Mouse (Mus musculus): Measurements from ENCODE around the gene Ciapin1. TPM values are rescaled to one million over a fixed set of nuclear protein-coding genes. Genes with fewer than 3 reads are reported as not detected.

Gene Ciapin1
- polyA plus RNA-seq, 2 experiments from 2014 or later = 93.7 to 120 TPM

GRCm38 (mm10) chr8:94805811-94806210, 32.3 kb downstream of the Ciapin1 start:
- no peak for ATAC-seq

- ATAC-seq = no peak
Observed at GRCm38 (mm10) chr8:94804546-94805340, 33.4 kb downstream of the Ciapin1 start.

DNA sequence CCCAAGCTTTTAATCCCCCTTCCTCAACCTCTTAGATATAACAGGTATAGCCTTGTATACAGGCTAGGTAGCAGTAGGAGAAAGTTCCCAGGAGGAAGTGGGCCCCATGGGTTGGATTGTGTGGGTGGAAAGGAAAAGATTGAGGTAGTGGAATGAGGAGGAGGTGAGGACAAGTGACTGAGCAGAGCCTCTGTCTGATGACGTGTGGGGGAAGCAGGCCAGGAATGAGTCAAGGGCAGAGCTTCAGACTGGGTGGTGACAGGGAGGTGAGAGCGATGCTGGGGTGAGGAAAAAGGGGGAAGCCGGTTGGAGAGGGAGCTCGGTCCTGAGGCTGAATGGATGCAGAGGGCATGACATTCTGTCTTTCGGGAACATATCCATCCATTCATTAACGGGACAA, 34.6 kb downstream of the Ciapin1 start:
- no peak for ATAC-seq

GRCm38 (mm10) chr8:94802375-94802774, 35.8 kb downstream of the Ciapin1 start:
- peak; percentile 83 for ATAC-seq

GRCm38 (mm10) chr8:94801293-94802095, 36.7 kb downstream of the Ciapin1 start:
- ATAC-seq = no peak

GRCm38 (mm10) chr8:94800278-94800968, 37.7 kb downstream of the Ciapin1 start:
- ATAC-seq = no peak

DNA sequence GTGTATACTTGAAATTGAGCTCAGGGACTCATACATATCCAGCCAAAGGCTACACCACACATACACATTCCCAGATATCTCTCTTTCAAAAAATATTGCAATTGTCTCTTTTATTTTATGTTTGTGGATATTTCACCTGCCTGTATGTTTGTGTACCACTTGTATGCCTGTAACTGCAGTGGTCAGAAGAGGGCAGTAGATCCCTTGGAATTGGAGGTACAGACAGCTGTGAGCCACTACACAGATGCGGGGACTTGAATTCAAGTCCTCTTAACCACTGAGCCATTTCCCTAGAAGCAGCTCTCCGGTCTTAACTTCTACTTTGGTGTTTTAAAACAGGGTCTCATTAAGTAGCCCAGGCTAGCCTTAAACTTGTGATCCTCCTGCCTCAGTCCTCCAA, 43.4 kb downstream of the Ciapin1 start:
- no peak for ATAC-seq

GRCm38 (mm10) chr8:94794368-94794767, 43.8 kb downstream of the Ciapin1 start:
- no peak for ATAC-seq

- ATAC-seq = no peak
Observed at GRCm38 (mm10) chr8:94789256-94789955, 48.8 kb downstream of the Ciapin1 start.

- ATAC-seq = no peak
Observed at GRCm38 (mm10) chr8:94787524-94788501, 50.3 kb downstream of the Ciapin1 start.

GRCm38 (mm10) chr8:94785995-94786595, 52.1 kb downstream of the Ciapin1 start:
- no peak for ATAC-seq

- ATAC-seq = peak; percentile 80
Observed at GRCm38 (mm10) chr8:94785247-94785985, 52.7 kb downstream of the Ciapin1 start.

- ATAC-seq = no peak
Observed at GRCm38 (mm10) chr8:94783890-94784289, 54.3 kb downstream of the Ciapin1 start.

DNA sequence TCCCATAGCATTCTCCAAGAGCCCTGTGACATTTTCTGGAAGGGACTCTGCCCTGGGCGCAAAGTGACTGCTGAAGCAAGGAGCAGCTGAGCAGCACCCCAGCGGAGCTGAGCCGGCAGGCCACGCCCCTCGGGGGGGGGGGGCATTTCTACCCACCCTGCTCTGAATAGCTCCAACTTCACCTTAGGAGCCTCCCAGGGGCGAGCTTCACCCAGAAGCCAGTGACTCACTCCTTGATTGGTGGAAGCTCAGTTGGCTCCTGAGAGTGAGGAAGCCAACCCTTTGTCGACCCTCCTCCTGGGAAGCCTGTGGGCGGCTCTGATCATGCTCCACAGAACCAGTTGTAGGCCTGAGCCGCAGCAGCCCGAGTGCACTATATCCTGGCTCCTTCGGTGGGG, 56.3 kb downstream of the Ciapin1 start:
- no peak for ATAC-seq

GRCm38 (mm10) chr8:94781155-94781837, 56.9 kb downstream of the Ciapin1 start:
- ATAC-seq = no peak

- ATAC-seq = no peak
Observed at GRCm38 (mm10) chr8:94780491-94781154, 57.5 kb downstream of the Ciapin1 start.

DNA sequence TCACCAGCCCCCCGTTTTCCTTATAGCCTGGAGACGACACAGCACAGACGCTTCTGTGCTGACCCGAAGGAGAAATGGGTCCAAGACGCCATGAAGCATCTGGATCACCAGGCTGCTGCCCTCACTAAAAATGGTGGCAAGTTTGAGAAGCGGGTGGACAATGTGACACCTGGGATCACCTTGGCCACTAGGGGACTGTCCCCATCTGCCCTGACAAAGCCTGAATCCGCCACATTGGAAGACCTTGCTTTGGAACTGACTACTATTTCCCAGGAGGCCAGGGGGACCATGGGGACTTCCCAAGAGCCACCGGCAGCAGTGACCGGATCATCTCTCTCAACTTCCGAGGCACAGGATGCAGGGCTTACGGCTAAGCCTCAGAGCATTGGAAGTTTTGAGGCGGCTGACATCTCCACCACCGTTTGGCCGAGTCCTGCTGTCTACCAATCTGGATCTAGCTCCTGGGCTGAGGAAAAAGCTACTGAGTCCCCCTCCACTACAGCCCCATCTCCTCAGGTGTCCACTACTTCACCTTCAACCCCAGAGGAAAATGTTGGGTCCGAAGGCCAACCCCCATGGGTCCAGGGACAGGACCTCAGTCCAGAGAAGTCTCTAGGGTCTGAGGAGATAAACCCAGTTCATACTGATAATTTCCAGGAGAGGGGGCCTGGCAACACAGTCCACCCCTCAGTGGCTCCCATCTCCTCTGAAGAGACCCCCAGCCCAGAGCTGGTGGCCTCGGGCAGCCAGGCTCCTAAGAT, 58.4 kb downstream of the Ciapin1 start:
- ATAC-seq = no peak

GRCm38 (mm10) chr8:94778895-94779533, 59.1 kb downstream of the Ciapin1 start:
- ATAC-seq = peak; percentile 81
